Mouse (Mus musculus): ENCODE results near the gene Gpd1l.

DNA sequence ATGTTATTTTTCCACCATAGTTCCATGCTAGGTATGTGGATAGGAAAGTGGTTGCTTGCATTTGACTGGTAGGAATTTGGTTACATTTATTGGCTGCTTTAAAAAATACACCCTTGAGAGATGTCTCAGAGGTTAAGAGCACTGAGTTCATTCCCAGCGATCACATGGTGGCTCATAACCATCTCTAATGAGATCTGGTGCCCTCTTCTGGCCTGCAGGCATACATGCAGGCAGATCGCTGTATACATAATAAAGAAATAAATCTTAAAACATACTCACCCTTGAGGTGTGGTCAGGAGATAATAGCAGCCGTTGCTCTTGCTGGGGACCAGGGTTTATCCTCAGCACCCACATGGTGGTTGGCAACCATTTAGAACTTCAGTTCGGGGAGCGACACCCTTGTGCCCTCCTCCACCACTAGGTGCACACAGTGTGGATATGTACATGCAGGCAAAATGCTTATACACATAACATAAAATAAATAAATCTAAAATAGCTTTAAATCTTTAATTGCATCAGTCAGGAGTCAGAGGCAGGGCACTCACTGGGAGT lies 44.9 kb downstream of the Gpd1l start:
- TF ChIP-seq POLR2A (IDR thresholded peaks at IDR 0.05; ENCODE audit: borderline replicate concordance, extremely low read depth, insufficient read depth, insufficient read length, poor library complexity, severe bottlenecking) (no peak), CTCF (IDR thresholded peaks at IDR 0.05; ENCODE audit: borderline replicate concordance, extremely low read depth, insufficient read depth, insufficient read length) (no peak)
